Mouse (Mus musculus) cerebellum, adult 11 months (tissue): ENCODE data around the gene Gfra1.
A peak's percentile ranks its signal among the peaks of the same experiment; 100 is the strongest.

Experiments
- DNase-seq: peaks from one replicate; pipeline ENCODE4 v3.0.0; 2022

Gfra1 gene

GRCm38 (mm10) chr19:58455496-58456061, at the start of gene Gfra1:
TSS of gene Gfra1 (minus strand) at chr19:58455909.
- no peak for DNase-seq

GRCm38 (mm10) chr19:58500049-58500448, 44.3 kb upstream of the Gfra1 start:
- no peak for DNase-seq

GRCm38 (mm10) chr19:58499420-58499966, 43.8 kb upstream of the Gfra1 start:
- DNase-seq: no peak

GRCm38 (mm10) chr19:58497106-58497505, 41.4 kb upstream of the Gfra1 start:
- DNase-seq: no peak

- no peak for DNase-seq
These were observed 31.0 kb upstream of the Gfra1 start for GRCm38 (mm10) chr19:58486686-58487085.

GRCm38 (mm10) chr19:58482373-58482977, 26.8 kb upstream of the Gfra1 start:
- no peak for DNase-seq

GRCm38 (mm10) chr19:58474251-58474650, 18.5 kb upstream of the Gfra1 start:
- DNase-seq: no peak

GRCm38 (mm10) chr19:58469421-58469820, 13.7 kb upstream of the Gfra1 start:
- peak; percentile 65 for DNase-seq

- no peak for DNase-seq
These were observed 12.6 kb upstream of the Gfra1 start for GRCm38 (mm10) chr19:58468331-58468730.

GRCm38 (mm10) chr19:58463755-58464154, 8.0 kb upstream of the Gfra1 start:
- no peak for DNase-seq

GRCm38 (mm10) chr19:58460361-58461022, 4.8 kb upstream of the Gfra1 start:
- no peak for DNase-seq

- no peak for DNase-seq
These were observed 867 bp upstream of the Gfra1 start for GRCm38 (mm10) chr19:58456491-58457061.

- no peak for DNase-seq
These were observed 631 bp downstream of the Gfra1 start for GRCm38 (mm10) chr19:58455061-58455495.

- DNase-seq: no peak
These were observed 1.2 kb downstream of the Gfra1 start for GRCm38 (mm10) chr19:58454261-58455060.

- DNase-seq: no peak
These were observed 2.1 kb downstream of the Gfra1 start for GRCm38 (mm10) chr19:58453581-58453980.

- DNase-seq: no peak
These were observed 2.7 kb downstream of the Gfra1 start for GRCm38 (mm10) chr19:58452941-58453551.

GRCm38 (mm10) chr19:58452178-58452819, 3.4 kb downstream of the Gfra1 start:
- DNase-seq: no peak

GRCm38 (mm10) chr19:58451323-58451722, 4.4 kb downstream of the Gfra1 start:
- no peak for DNase-seq

GRCm38 (mm10) chr19:58450716-58451115, 5.0 kb downstream of the Gfra1 start:
- DNase-seq: no peak

GRCm38 (mm10) chr19:58442785-58443732, 12.7 kb downstream of the Gfra1 start:
- DNase-seq: no peak

GRCm38 (mm10) chr19:58441785-58442184, 13.9 kb downstream of the Gfra1 start:
- no peak for DNase-seq
